Mouse (Mus musculus) embryo, embryonic 9.5 days (tissue): ENCODE data around the gene Mctp2.

ENCODE experiments used
- DNase-seq: peaks from one replicate; pipeline ENCODE4 v3.0.0-alpha.2; 2017; ENCODE audit errors: extremely low spot score

The Mctp2 gene

DNA sequence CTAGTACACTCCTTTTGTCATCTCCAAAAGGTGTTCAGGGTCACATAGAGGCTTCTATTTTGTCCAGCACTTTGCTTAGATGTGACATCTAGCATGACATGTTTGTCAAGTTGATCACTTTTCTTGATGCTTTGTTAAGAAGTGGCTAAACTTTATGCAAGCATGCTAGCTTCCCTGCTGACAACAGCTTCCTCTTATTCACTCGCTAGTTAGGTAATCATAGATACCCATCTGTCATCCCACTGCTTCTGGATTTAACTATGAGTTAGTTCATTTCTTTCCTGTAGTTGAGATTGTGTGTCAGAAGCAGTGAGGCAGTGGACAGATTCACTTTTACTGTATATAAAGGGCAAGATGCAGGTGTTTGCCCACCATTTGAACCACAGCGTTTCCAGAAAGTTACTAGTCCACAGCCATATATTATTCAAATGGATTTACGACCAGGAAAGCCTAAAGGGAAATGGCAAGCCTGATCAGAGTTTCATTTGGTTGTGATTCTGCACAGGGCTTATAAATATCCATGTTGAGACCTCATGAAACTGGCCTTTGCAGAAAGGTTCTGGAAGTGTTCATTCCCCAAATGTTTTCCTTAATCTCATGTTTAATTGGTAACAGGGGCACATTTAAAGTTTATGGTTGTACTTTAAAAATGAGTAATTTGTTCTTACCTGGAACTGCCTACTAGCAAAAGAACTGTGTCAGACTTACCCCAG lies 216.8 kb downstream of the Mctp2 start:
- DNase-seq, result no peak

DNA sequence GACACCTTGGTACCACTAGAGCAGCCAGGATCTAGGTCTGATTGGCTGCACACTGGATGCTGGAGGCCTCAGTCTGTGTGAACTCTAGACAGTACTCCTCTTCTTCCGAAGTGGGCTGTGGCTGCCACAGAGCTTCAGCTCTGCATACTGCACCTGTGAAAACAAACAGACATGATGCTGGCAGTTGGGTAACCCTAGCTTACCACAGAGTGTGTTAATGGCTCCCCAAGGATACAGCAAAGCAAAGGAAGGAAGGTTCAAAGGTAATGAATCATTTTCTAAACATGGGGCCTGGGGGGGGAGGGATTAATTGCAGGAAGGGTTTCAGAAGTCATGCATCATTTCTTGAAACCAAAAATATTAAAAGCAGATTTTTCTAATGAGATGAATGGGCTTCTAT lies 225.7 kb downstream of the Mctp2 start:
- DNase-seq, result no peak

DNA sequence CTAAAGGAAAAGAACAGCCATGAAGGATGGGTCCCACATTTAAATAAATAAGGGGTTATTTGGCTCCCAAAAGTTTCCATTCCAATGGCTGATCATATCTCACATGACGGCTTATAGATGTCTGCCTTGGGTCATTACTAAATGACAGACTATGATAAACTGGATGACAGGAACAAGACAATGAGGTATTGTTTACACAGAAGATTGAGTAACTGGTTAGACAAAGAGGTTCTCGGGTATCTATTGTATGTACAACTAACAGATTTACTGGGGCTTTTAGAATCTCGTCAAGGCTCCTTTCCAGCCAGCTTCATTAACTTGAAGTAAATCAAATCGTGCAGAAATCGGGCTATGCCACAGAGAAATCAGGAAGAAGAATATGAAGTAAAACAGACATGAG lies 227.5 kb downstream of the Mctp2 start:
- no peak for DNase-seq

DNA sequence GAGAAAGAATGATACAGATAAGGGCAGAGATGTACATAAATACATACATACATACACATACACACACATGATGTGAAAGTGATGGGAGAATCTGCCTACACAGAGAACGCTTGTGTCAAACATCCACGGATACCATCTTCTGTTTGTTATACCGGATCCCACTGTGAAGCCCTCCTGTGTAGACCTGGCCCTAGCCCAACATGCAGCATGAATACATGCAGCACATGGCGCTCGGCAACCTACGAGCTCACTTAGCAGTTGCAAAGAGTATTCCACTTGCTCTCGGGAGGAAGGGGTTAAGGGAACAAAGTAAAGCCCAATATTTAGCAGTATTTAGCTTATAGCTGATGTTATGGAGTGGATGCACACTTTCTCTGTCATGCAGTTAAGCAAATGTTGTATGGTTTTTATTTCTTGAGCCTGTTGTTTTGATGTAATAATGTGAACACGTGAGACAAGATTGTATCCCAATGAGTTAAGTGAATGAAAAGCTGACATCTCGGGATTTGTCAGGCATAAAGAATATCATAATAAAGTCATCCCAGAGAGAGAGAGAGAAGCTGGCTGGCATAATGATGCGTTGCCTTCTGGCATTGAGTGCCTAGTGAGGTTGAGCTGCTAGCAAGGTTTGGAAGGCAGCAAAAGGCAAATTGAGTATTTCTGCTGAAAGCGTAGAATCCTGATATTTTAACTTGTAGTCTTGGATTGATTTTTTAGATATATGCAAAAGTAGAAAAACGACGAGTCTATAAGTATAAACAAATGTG lies 234.8 kb downstream of the Mctp2 start:
- no peak for DNase-seq

DNA sequence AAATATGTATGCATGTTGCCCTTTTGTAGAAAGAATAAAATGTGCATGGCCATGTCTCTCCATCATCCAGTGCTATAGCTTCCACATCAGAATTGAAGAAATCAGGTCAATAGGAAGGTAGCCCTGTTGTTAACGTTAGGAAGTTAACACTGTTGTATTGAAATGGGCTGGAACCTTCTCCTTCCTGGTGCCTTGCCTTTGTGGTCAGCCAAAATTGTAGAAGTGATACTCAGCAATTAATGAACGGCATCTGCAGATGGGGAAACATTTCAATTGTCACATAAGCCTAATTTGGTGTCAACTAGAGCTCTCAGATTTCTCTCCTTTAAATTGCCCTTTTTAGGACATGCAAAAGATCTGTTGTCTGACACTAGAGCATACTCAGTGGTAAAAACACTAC lies 238.0 kb downstream of the Mctp2 start:
- no peak for DNase-seq

DNA sequence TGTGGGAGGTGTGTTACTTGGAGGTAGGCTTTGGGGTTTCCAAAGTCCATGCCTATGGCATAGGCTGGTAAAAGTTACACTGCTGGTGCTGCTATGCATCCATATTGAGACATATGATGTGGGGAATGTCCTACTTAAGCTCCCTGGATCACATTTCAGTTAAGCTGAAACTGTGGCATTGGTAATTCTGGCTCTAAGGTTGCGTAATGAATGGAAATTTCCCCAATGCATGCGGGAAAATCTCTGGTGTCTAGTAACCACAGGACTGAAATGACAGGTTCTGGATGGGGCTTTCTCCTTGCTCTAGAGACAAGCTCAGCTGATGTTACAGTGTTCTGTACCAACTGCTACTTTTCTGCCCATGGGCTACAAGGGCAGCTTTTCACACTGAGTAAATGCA lies 240.1 kb downstream of the Mctp2 start:
- DNase-seq, result no peak

DNA sequence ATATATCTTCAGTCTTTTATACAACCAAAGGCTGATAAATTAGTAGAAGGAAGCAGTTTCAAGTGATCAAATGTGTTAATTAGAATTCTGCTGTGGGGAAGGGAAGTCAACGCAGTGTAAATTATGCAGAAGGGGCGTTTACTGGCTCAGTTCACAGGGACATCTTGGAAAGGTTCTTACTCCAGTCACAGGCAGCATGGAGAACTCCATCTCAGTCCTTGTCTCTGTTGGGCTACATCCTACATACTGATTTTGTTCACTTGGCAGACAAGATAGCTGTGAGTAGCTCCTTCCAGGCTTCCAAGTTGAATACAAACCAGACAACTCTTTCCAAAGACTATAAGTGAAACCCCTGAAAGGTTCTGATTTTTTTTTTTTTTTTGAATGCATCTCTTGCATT lies 254.6 kb downstream of the Mctp2 start:
- DNase-seq, result no peak

DNA sequence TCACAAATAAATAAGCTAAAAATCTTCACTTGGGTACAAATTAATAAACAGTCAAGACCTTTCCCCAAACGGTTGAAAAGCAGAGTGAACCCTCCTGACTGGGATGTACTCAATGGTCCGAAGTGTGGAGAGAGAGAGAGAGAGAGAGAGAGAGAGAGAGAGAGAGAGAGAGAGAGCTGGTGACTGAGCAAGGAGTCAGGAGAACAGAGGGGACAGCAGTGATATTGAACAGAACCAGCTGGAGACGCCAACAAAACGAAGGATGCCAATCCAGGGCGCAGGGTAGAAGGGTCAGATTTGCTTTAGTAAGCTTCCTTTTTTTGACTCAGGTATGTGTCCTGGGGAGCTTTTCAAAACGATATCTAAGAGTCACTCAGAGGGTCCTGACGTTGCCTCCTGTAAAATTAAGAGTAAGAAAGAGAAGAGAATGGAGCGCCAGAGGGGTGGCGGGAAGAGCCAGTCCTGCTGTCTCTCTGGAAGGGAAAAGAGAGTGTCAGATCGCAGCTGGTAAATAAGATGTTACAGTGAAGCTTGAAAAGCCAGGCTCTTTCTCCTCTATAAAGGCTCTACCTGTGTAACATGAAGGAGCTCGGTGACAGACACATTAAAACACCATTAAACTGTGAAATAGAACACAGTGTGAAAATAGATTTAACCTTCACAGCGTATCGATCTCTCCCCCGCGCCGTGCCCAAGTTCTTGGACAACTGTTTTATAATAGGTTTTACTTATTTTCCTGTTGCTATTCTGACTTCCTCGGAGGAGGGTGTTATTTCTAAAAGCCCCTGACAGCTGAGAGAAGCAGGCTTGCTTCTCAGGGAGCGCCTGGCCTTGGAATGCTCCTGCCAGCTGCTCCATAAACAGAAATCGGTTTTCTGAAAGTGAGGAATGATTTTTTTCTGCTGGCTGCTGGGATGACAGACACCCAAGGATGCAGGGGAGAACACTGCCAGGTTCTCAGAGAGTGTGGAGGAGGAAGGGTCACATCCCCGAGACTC lies 258.5 kb downstream of the Mctp2 start:
- no peak for DNase-seq
